Mouse (Mus musculus) CD4-positive, CD25-positive, alpha-beta regulatory T cell, adult 2 months (primary cell): ENCODE data around the gene Ndufaf3.

Experiments
- DNase-seq: peaks from one replicate; pipeline ENCODE4 v3.0.0-alpha.2; 2012; ENCODE audit warnings: low read depth, low spot score

Gene Ndufaf3

GRCm38 (mm10) chr9:108573774-108574690 is 6.8 kb upstream of the Ndufaf3 start:
- peak; percentile 83 for DNase-seq

GRCm38 (mm10) chr9:108572321-108572720 is 5.1 kb upstream of the Ndufaf3 start:
- no peak for DNase-seq

GRCm38 (mm10) chr9:108571401-108571973 is 4.3 kb upstream of the Ndufaf3 start:
- DNase-seq = no peak

GRCm38 (mm10) chr9:108570207-108570896 is 3.1 kb upstream of the Ndufaf3 start:
- peak; percentile 92 for DNase-seq

GRCm38 (mm10) chr9:108569381-108570206 is 2.4 kb upstream of the Ndufaf3 start, which contains the start of gene Dalrd3:
Dalrd3 (plus strand) TSS chr9:108569886.
- DNase-seq = peak; percentile 91

- DNase-seq = peak; percentile 35
Observed at GRCm38 (mm10) chr9:108568511-108568921, 1.3 kb upstream of the Ndufaf3 start.

GRCm38 (mm10) chr9:108567931-108568419 is 741 bp upstream of the Ndufaf3 start:
- DNase-seq = no peak

GRCm38 (mm10) chr9:108565881-108566814 is 1.1 kb downstream of the Ndufaf3 start:
- peak; percentile 16 for DNase-seq

- no peak for DNase-seq
Observed at GRCm38 (mm10) chr9:108564131-108564530, 3.1 kb downstream of the Ndufaf3 start.

- DNase-seq = no peak
Observed at GRCm38 (mm10) chr9:108563671-108564070, 3.6 kb downstream of the Ndufaf3 start.

GRCm38 (mm10) chr9:108560227-108560841 is 6.9 kb downstream of the Ndufaf3 start, which contains the start of gene Impdh2:
Impdh2 (plus strand) TSS chr9:108560286.
- DNase-seq = peak; percentile 98

- DNase-seq = no peak
Observed at GRCm38 (mm10) chr9:108559169-108559568, 8.1 kb downstream of the Ndufaf3 start.

- DNase-seq = no peak
Observed at GRCm38 (mm10) chr9:108546875-108547274, 20.4 kb downstream of the Ndufaf3 start.

GRCm38 (mm10) chr9:108545986-108546385 is 21.2 kb downstream of the Ndufaf3 start:
- no peak for DNase-seq

- peak; percentile 45 for DNase-seq
Observed at GRCm38 (mm10) chr9:108540846-108541245, 26.4 kb downstream of the Ndufaf3 start.

GRCm38 (mm10) chr9:108531496-108531895 is 35.7 kb downstream of the Ndufaf3 start:
- no peak for DNase-seq

- DNase-seq = no peak
Observed at GRCm38 (mm10) chr9:108530954-108531353, 36.3 kb downstream of the Ndufaf3 start.

GRCm38 (mm10) chr9:108525400-108525799 is 41.8 kb downstream of the Ndufaf3 start:
- DNase-seq = no peak

GRCm38 (mm10) chr9:108523341-108523740 is 43.9 kb downstream of the Ndufaf3 start:
- no peak for DNase-seq
